Mouse (Mus musculus) forebrain, embryonic 10.5 days (tissue): ENCODE data around the gene Ints14. TPM values are rescaled to one million over a fixed set of nuclear protein-coding genes. Genes with fewer than 3 reads are reported as not detected.
A peak's percentile ranks its signal among the peaks of the same experiment; 100 is the strongest.
"Not testable (repeated sequence)": the region's sequence is repeated elsewhere in the genome, so short reads cannot be mapped to it uniquely, and the experiment has no call there.

Source experiments
- DNase-seq: peaks from one replicate; pipeline ENCODE4 v3.0.0-alpha.2; 2017; ENCODE audit warnings: low spot score; ENCODE audit errors: extremely low spot score
- H3K27ac ChIP-seq: fragments of 300-500 bp; sonication (generic); 2 replicates; pipeline ENCODE4 v1.5.1; 2016; ENCODE audit warnings: mild to moderate bottlenecking
- H3K27me3 ChIP-seq: fragments of 300-500 bp; sonication (generic); 2 replicates; pipeline ENCODE4 v1.6.1; 2016; ENCODE audit warnings: mild to moderate bottlenecking; ENCODE audit not compliant: poor library complexity, severe bottlenecking
- H3K36me3 ChIP-seq: fragments of 300-500 bp; sonication (generic); replicated peaks from 2 replicates; pipeline ENCODE4 v1.6.1; 2016; ENCODE audit warnings: mild to moderate bottlenecking, moderate library complexity
- H3K4me1 ChIP-seq: fragments of 300-500 bp; sonication (generic); 2 replicates; pipeline ENCODE4 v1.6.1; 2016
- H3K4me3 ChIP-seq: fragments of 300-500 bp; sonication (generic); 2 replicates; pipeline ENCODE4 v1.5.1; 2016; ENCODE audit warnings: mild to moderate bottlenecking, moderate library complexity
- H3K9me3 ChIP-seq: fragments of 300-500 bp; sonication (generic); 2 replicates; pipeline ENCODE4 v1.6.1; 2016; ENCODE audit warnings: mild to moderate bottlenecking, moderate library complexity
- WGBS: fragments of 180-500 bp; shearing (Covaris S2); methylation state at CpG from one replicate; pipeline ENCODE4 v1.1.7; 2016; 5-methylcytosine and 5-hydroxymethylcytosine counted together
- microRNA-seq: library from miRNA; unstranded; fragments of <30 nt; microRNA quantifications from one replicate; pipeline ENCODE4, GENCODE M21; 2017
- polyA plus RNA-seq: library from polyadenylated mRNA; unstranded; fragments of >200 nt; fragmentation: Nextera tagmentation; extraction: Ambion mirVana; gene quantifications from 2 replicates; pipeline ENCODE4 v1.2.1, GENCODE M21; 2016

The Ints14 gene
- polyA plus RNA-seq, 1 experiment from 2014 or later: 77.6 TPM

GRCm38 (mm10) chr9:65027241-65027640 lies 66.5 kb downstream of the Ints14 start:
- H3K36me3 ChIP-seq: no peaks in the 10 kb centered on the region
- no peaks in the 10 kb centered on the region for H3K9me3 ChIP-seq
- H3K4me3 ChIP-seq: no peak overlapping the region
- DNase-seq: no peak
- no peak overlapping the region for H3K27ac ChIP-seq
- H3K4me1 ChIP-seq: peaks cover 9% of the 10 kb centered on the region
- peaks cover 18% of the 10 kb centered on the region for H3K27me3 ChIP-seq
- 90% methylated on average over 7 of the region's 7 CpGs for WGBS

GRCm38 (mm10) chr9:65028313-65028712 lies 67.6 kb downstream of the Ints14 start:
- peaks cover 8% of the 10 kb centered on the region for H3K27me3 ChIP-seq
- WGBS: 95% methylated on average over 5 of the region's 5 CpGs
- no peaks in the 10 kb centered on the region for H3K9me3 ChIP-seq
- peaks cover 13% of the 10 kb centered on the region for H3K4me1 ChIP-seq
- no peak for DNase-seq
- no peaks in the 10 kb centered on the region for H3K36me3 ChIP-seq
- no peak overlapping the region for H3K27ac ChIP-seq
- H3K4me3 ChIP-seq: no peak overlapping the region

- H3K4me3 ChIP-seq, H3K27me3 ChIP-seq, DNase-seq, H3K27ac ChIP-seq, H3K9me3 ChIP-seq: not testable (repeated sequence)
- Histone ChIP-seq H3K36me3 (peaks cover 11% of the 10 kb centered on the region), H3K4me1 (peaks cover 20% of the 10 kb centered on the region)
- 79% methylated on average over 5 of the region's 5 CpGs for WGBS
These were observed 70.7 kb downstream of the Ints14 start for GRCm38 (mm10) chr9:65031355-65031754.

DNA sequence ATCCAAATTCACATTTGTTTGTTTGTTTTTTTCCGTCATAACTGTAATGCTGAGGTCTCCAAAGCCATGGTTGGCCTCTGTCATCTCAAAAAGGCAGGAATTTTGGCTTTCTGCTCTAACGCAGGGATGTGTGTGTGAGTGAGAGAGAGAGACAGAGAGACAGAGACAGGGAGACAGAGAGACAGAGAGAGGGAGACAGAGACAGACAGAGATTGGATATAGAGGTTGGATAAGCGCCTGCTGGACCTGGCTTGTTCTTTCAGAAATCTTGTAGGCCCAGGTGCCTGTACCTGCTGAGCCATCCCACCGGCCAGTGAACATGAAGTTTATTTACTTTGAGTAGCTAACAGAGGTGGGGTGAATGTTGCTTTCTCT lies 71.2 kb downstream of the Ints14 start:
- H3K27me3 ChIP-seq: no peaks in the 10 kb centered on the region
- peak overlapping the region; percentile 97 for H3K27ac ChIP-seq
- peak overlapping the region; percentile 99 for H3K4me3 ChIP-seq
- H3K4me1 ChIP-seq: peaks cover 20% of the 10 kb centered on the region
- WGBS: 33% methylated on average over 4 of the region's 4 CpGs
- peaks cover 16% of the 10 kb centered on the region for H3K36me3 ChIP-seq
- no peak for DNase-seq
- no peaks in the 10 kb centered on the region for H3K9me3 ChIP-seq

- under 1% methylated on average over 85 of the region's 85 CpGs for WGBS
- Histone ChIP-seq H3K36me3 (peaks cover 22% of the 10 kb centered on the region), H3K4me3 (peak within 1 kb of the TSS; percentile 99), H3K4me1 (peaks cover 20% of the 10 kb centered on the region), H3K9me3 (no peaks in the 10 kb centered on the region), H3K27me3 (no peaks in the 10 kb centered on the region), H3K27ac (peak within 1 kb of the TSS; percentile 97)
- peak; percentile 93 for DNase-seq
These were observed 71.8 kb downstream of the Ints14 start, which contains the start of gene Dpp8 for GRCm38 (mm10) chr9:65032269-65033108. Dpp8 (plus strand) TSS chr9:65032414.

- no peak for DNase-seq
- Histone ChIP-seq H3K9me3 (no peaks in the 10 kb centered on the region; the same call in 1 of the 2 replicates), H3K27me3 (no peaks in the 10 kb centered on the region), H3K27ac (no peak overlapping the region), H3K36me3 (peaks cover 59% of the 10 kb centered on the region), H3K4me3 (no peak overlapping the region), H3K4me1 (peaks cover 20% of the 10 kb centered on the region)
- WGBS: 98% methylated on average over 1 of the region's 1 CpGs
These were observed 75.8 kb downstream of the Ints14 start for GRCm38 (mm10) chr9:65036456-65036855.

Small RNA genes lying within 50 kb of the gene (microRNA-seq; reads per million reads assigned to microRNA genes)
- gene Gm25640: not detected

Other genes with a start within 250 kb of the Ints14 start
- 236 and 237 TPM in 2 replicates for gene Rab11a, start 223.1 kb upstream of the Ints14 start, polyA plus RNA-seq
- 8.8 and 10.2 TPM in 2 replicates for gene Dennd4a, start 149.6 kb upstream of the Ints14 start, polyA plus RNA-seq
- 0.04 TPM in 1 of 2 replicates, not detected in the other for gene Slc24a1, start 9.3 kb upstream of the Ints14 start, polyA plus RNA-seq
- gene Hacd3, start 60.8 kb downstream of the Ints14 start, polyA plus RNA-seq: 105 and 112 TPM in 2 replicates
- 39.1 and 46.7 TPM in 2 replicates for gene Dpp8, start 71.5 kb downstream of the Ints14 start, polyA plus RNA-seq
- 7.7 and 8.0 TPM in 2 replicates for gene Igdcc4, start 140.6 kb downstream of the Ints14 start, polyA plus RNA-seq
- gene Igdcc3, start 180.3 kb downstream of the Ints14 start, polyA plus RNA-seq: 208 and 246 TPM in 2 replicates
- gene Parp16, start 234.4 kb downstream of the Ints14 start, polyA plus RNA-seq: 7.0 and 8.5 TPM in 2 replicates